Mouse (Mus musculus) cortical plate, adult 2 months (tissue): ENCODE results near the gene Calcrl.

Experiments
- CTCF ChIP-seq: fragments of 200-500 bp; IDR thresholded peaks from 2 replicates; pipeline ENCODE4 v1.5.1; 2011; ENCODE audit warnings: mild to moderate bottlenecking, control low read depth, low read length; ENCODE audit not compliant: insufficient read depth; ENCODE audit errors: extremely low read depth
- POLR2A ChIP-seq: fragments of 200-500 bp; IDR thresholded peaks from 2 replicates; pipeline ENCODE4 v1.6.1; 2011; ENCODE audit warnings: mild to moderate bottlenecking, low read length, control low read depth; ENCODE audit not compliant: insufficient read depth; ENCODE audit errors: extremely low read depth

DNA sequence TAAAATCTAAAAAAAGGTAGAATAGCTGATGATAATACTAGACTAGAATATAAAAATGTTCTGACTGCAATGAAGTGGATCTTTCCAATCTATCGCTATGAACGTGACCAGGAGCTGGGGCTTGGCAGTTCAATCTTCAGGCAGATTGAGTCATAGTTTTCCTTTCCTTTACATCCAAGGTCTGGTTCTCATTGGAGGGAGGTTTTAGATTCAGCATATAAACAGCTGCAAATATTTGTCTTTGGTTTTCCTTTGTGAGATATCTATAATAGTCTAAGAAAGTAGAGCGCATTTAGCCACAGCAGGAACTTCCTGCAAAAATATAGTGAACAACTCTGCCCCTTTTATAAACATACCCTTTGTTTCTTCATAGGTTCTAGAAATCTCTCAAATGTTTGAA, 22.5 kb downstream of the Calcrl start:
- TF ChIP-seq CTCF (no peak), POLR2A (no peak)
